Mouse (Mus musculus): ENCODE results near the gene Glp2r.

Gene Glp2r

DNA sequence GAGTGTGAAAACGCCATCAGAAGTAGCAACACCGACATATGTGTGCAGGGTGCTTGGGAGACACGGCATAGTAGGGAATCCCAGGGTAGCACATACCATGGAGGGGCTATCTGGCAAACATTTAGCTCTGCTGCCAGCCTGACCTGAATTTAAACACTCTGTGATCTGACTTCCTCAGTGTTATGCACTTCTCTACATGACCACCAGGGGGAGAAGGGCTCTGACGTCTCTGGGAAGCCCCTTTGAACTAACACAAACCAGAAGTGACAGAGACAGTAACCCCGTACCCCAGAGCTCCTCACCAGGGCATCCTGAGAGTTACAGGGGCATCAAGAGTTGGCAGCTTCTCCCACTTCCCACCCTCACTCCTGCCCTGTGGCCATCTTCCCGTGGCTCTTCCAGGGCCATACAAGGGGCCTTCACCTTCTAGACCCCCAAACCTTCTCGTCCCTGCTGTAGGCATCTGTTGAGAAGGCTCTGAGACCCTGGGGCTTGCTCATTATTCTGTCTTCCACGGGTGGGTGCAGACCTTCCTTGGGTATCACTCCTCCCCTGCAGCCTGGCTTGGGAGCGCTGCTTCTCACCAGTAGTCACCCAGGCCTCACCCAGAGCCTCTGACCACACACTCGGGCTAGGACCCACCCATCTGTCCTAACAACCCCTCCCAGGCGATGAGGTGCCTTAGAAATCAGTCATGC, 113.1 kb downstream of the Glp2r start:
- peak; percentile 11 to 14 for DNase-seq

DNA sequence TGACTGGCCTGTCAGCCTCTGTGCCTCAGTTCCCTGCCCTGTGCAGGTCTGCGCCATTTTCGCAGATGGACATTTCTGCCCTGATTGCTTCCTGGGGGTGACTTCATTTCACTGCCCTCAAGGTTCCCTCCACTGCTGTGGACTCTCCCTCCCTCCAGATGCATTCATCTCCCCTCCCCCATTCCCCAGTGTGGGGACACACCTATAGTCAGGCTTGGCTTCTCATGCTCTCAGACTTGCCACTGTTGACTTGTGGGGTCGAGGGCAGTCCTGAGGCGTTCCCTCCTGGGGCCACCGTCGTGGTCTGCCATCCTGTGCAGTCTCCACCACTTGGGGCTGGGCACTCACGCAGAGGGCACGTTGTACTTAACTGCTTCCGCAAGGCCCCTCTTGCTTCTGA, 114.1 kb downstream of the Glp2r start:
- DNase-seq = no peak

DNA sequence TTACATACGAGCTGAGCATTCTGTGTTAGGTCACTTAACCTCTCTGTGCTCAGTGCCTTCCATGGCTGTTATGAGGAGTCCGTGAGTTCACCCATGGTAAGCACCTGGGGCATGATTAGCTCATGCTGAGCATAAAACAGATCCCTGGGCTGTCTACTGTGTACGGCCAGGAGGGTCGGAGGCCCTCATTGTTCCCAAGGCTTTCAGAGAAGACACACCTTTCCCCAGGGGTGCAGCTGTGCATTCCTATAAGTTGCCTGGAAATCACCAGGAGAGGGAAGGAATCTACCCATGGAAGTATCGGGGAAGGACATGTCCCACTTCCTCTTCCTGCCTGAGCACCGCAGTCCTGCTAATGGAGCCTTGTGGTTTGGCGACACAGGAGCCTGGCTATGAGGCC, 114.6 kb downstream of the Glp2r start:
- no peak for DNase-seq

DNA sequence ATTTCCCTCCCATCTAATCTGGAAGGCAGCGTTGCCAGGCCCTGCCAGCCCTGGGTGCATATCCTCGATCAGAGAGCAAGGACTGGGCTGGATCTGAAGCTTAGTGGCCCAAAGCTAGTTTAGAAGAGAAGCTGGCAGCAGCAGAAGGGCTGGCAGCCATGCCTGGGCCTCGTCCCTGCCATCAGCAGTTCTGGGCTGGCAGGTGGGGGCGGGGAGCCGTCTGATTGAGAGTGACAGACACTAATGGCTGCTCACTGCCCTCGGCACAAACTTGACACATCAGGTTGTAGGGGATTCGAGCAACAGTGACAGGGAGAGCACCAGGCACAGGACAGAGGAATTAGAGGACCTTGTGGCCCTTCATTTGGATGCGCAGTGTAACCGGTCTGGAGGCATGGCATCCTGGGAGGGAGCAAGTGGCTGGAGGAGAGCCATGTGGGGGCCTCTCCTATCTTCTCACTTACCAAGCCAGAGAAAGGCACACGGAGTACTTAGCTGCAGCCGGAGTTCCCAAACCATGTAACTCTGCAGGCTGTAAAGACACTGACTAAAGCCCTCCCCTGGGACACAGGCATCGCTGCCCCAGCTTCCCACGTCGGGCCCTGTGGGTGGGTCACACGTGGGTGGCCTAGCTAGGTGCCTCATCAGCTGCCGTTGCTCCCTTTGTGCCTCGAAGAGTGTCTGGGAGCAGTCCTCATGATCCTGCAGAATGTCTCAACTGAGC, 115.6 kb downstream of the Glp2r start:
- DNase-seq = no peak

DNA sequence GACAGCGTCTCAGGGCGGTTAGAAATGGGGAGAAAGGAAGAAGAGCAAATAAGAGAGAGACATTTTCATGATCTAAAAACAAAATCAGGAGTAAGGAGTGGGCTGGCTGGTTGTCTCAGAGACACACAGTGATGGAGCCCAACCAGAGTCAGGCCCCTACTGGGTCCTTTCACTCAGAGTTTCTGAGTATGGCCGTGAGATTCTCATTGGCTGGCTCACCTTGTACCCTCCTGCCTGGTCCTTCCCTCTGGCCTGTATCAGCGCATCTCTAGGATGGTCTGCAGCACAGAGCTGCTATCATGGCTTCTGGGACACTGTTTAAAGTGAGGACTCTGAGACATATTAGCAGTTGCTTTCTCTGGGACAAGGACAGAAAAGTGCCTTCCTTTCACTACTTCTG, 116.4 kb downstream of the Glp2r start:
- DNase-seq = no peak

DNA sequence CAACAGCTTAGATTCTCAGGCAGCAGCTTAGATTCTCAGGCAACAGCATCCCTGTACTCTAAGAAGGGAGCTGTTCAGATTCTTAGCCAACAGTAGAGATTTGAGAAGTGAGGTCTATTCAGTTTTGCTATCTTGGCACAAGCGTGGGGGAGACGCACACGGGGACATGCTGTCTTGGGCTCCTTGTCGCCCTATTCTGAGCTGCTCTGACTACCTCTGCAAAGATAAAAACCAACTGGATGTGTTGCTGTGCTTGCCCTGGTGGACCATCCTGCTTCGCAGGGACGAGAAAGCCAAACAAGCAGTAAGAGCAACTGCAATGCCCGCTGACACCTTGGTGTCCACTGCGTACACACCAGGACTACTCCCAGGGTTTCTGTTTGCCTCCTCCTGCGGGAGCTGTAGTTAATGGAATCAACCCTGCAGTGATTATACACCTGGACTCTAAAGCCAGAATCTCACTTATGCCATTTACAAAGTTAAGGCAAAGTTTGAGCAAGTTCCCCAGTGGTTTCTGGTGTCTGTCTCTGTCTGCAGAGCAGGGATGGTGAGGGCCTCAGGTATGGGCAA, 117.3 kb downstream of the Glp2r start:
- no peak for DNase-seq

DNA sequence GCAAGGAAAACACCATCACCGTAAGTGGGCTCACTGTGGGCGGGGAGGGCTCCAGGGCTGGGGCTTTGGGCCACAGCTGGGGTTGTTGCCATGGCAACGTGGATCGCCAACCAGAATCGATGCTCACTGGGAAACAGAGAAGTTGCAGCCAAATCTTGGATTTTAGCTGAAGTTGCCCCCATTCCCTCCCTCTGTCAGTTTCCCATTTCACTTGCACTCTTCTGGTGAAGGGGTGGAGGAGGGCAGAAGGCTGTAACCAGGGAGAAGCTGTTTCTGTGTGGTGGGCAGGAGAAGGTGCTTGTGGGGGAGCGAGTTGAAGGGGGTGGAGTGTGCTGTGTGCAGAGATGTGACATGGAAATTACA, 118.1 kb downstream of the Glp2r start:
- DNase-seq = no peak

DNA sequence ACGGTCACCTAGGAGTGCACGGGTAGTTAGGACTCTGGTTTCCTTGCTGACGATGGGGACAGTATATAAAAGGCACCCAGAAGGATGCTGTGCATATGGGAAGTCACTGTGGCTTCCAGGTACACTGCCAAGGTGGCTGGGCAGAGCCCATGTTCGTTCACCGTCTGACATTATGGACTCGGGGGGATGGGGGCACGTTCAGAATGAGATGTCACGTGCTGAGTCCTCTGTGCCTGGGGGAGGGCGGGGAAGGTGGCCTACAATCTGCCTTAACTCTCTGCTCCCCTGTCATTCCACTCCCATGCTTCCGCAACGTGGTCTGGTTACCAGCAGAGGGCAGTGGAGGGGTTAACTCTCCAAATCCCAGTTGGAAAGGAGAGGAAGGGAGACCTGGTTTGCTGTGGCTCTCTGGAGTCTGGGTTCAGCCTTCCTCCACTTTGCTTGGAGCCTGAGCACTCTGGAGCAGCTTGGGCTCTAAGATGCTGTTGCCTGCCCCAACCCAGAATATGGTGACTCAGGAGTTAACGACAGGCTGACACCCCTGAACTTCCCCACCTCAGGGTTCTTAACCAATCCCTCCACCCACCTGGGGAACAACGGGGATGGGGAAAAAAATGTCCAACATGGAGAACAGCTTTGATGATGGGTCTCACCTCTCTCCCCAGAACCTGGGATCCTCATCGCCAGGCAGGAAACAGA, 118.6 kb downstream of the Glp2r start:
- no peak for DNase-seq

DNA sequence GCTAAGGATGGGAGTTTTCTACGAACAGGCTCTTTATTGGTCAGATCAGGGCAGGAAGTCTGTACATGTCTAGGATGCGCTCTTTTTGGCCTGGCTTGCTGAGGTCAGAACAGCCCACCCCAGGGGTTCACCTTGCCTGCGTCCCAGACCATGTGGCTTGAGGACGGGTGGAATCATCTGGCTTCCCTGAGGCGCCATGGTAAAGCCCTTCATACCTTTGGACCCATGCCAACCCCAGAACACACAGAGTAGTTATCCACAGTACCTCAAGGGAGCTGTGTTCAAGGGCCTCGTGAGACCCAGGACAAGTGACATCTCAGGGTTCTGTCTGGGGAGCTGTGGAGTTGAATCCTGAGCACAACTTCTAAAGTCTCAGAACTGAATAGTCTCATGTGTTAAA, 119.2 kb downstream of the Glp2r start:
- no peak for DNase-seq

DNA sequence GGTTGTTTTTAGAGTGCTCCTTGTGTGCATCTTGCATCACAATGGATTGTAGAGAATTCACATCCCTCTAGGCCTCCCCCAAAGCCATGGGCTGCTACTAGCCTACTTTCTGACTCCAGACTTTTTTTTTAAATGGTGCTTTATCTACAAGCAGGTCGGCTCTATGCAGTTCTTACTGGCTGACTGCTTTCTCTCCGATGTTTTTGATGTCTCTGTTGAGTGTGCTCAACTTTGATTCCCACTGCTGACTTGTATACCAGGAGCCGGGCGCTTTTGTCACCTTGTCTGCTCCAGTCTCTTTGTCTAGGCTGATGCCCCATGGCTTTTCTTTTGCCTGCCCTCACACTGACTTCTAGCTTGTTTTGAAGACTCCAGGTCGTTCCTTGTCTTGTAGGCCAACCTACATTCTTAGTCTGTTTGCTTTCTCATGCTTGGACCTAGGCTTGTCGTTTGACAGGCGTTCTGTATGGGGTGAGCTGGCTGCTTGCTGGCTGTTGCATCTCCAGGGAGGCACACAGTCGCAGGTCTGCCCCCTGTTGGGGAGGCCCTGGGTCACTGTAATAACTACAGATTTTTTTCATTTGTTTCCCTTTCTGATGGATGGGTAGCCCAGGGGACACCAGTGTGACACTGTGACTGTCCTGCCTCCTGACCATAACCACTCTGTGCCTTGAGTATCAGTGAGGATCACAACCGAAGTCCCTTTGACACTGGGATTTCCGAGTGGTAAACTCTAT, 120.8 kb downstream of the Glp2r start:
- no peak for DNase-seq

DNA sequence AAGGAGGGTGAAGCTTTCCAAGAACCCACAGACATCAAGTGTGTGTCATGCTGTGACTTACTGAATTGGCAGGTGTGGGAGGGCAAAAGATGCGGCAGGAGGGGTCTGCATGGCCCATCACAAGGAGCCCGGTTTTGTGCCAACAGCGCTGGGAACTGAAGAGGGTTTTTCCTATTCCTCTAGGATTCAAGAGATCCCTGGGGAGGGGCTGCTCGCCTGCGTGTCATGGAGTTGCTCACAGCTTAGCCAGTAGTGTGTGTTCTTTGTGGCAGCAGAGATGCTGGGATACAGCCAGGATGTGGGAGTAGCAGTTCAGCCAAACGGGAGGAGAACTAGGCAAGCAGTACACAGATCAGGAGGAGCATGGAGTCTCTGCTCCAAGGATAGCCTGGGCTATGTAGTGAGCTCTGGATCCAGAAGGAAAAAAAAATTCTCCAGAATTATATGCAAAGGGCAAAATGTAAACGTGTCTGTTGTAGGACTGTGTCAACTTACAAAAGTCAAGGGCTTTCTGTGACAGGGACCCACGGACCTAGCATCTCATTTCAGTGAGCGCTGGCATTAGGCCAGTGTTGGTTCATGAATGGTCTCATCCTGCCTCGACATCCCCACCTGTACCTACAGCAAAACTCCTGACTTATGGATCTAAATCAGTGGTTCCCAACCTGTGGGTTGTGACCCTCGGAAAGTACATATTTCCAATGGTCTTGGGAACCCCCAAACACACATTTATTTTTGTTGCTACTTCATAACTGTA, 122.1 kb downstream of the Glp2r start:
- DNase-seq = no peak

DNA sequence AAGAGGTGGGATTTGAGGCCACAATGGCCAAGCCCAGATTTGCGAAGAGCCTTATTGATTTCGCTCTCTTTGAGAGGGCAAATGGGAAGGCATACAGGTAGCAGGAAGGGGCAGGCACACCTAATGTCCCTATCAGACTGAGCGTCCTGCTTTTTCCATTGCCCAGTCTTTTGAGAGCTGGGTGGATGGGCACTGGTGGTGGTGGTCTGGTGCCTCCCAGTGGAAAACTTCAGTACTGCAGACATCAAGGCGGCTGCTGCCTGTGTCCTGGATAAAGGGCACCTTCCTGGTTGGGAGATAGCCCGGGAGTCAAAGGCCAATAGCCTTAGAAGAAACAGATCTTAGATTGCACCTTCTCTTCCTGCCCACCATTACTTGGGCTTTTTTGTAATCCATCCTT, 123.2 kb downstream of the Glp2r start:
- DNase-seq = peak; percentile 14 to 22

DNA sequence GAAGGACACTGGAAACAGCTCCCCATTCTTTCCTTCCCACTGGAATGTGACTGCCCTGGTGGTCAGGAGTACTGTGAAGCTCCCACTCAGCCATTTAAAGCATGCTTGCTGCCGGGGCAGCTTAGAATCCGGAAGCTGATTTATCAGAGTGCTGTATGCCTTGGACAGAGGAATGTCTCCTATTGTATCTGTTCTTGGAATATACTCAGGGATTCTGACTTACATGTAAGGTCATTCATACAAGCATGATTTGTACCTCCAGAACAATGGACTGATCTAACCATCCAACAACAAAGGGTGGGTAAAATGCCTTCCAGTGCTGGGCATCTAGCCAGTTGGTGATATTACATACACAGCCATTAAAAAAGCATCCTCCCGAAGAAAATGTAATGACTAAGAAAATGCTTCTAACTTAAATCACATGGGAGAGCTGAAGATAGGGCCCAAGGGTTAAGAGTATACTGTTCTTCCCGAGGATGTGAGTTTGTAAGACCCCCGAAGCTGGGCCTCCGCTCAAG, 126.3 kb downstream of the Glp2r start:
- no peak for DNase-seq

DNA sequence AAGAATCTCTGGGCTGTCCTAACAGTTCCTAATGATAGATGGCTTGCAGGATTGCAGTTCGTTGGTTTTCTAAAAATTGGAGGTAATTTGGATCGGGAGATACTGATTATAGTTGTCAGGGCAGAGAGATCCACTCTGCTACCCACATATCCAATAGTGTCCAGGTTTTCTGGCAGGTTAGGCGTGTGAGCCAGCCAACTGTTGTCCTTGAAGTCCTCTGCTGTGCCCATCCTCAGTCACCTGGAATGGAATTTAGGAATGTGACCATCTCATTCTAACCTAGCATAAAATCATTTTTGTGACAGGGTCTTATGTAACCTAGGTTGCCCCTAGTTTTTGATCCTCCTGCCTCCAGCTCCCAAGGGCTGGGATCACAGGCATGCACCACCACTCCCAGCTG, 127.5 kb downstream of the Glp2r start:
- no peak for DNase-seq

DNA sequence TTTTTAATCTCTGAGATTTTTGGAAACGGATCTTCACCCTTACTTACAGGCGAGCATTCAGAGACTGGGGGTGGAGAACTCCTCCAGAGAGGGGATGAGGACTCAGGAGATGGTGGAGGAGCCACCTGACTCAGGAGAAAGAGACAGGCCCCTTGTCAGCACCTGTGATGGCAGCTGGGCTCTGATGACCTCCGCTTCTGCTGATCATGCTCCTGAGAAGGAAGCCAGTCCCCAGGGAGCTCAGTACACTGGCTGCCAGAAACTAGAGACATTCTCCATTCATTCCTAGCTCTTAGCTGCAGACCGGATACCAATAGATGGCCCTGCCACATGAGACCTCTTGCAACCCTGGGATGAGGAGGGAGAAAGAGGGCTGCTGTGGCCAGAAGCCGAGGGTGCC, 128.1 kb downstream of the Glp2r start:
- no peak for DNase-seq

DNA sequence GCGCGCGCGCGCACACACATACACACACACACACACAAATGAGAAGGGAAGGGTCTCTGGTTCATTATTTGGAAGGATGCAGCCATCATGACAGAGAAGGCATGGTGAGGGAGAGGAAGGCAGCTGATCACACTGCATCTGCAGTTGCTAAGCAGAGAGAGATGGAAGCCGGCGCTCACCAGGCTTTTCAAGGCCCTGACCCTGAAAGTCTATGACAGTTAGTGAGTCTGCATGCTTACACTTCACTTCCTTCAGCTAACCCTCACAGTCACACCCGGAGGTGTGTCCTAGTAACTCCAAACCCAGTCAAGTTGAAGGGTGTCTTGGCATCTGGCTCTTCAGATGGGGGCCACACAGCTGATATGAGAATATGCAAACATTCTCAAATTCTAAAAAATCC, 128.5 kb downstream of the Glp2r start:
- no peak for DNase-seq

DNA sequence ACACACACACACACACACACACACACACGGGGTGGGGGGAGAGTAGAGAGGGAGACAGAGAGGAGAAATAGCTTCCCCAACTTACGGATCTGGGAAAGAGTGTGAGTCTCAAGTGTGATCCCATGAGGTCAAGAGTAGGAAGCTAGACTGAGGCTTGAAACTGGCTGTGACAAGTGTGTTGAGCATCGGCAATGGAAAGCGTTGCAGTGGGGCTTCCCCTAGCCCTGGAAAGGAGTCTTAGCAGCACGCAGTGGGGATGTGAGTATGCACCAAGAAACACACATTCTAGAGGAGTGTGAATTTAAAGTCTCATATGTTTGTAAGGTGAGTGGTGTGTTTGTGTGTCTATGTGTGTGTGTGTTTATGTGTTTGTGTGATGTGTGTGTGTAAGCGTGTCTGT, 130.7 kb downstream of the Glp2r start:
- DNase-seq = no peak

DNA sequence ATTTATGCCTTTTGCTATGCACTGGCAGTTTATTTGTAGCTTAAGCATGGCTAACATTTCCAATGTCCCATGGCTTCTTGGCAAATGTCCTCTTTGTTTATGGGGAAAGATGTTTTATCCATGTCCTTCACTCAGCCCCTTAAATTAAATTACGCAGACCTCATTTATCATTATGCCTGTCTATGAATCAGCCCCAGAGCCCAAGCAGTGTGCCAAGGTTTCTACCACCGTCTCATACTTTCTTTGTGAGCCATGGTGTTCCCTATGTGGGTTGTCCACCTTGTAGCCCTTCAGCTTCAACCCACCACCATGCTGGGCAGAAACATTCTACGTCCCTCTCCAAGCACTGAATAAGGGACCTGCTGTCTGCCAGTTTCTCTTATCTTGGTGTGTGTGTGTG, 132.6 kb downstream of the Glp2r start:
- DNase-seq = no peak

DNA sequence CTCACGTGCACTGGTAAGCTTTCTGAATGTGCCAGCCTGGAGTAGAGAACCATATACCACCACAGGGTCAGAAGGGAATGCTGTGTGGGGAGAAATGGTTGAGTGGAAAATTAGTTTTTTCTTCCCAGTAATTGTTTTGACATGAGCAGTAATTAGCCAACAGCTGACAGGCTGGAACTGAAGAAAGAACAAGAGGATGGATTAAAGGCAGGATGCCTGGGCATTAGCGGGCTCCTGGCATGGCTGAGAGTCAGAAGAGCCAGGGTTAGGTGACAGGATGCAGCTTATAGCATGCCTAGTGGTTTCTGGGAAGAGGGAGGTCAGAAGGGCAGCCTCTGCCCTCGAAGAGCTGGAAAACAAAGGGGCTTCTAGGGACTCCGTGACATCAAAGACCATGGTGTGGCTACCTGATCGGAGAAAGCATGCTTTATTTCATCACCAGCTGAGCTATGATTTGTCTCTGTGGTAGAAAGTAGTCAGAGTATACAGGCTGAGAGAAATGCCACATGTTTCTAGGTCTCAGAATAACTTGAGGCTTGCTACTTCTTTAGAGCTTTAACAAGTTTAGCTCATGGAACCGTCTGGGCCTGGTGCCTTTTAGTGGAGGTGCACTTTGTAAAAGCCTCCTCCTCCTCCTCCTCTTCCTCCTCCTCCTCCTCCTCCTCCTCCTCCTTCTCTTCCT, 133.9 kb downstream of the Glp2r start:
- DNase-seq = no peak

DNA sequence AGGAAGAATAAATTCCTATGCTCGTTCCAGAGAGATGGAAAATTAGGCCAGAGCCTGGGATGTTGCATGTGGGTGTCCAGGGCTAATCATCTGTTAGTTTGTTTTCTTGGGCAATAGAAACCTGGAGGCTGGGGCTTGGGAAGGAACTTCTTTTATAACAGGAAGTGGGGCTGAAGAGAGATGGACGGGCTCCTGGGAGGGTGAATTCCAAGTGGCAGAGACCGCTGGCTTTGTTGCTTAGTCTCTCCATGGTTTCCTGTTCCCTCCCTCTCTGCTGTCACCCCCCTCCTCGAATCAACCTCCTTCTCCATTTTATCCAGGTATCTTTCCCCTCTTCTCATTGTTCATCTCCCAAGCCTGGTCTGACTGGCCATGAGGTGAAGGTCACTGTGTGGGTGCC, 134.8 kb downstream of the Glp2r start:
- DNase-seq = no peak

DNA sequence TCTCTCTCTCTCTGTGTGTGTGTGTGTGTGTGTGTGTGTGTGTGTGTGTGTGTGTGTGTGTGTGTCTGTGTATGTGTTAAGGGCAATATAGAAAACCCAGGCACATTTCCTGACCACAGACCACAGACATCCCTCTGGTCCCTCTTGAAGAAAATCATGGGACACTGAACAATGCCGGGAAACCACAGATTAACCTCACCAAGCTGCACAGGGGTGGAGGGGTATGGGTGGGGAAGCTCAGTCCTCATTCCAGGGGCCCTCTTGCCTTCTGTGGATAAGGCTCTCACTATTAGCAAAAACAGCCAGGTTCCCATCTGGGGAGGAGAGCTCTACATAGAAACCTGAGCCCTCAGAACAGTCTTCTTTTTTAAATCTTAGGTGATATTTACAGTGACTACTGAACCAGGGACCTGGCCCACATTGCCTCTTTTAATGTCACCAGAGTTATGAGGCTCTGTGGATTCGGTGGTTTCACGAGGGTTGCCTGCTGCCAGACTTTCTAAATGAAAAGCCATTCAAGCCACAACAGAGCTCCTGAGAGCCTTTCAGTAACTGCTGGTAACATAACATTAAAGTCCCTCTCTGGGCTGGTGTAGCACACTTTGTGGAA, 137.2 kb downstream of the Glp2r start:
- DNase-seq = no peak
